Mouse (Mus musculus): ENCODE measurements at regions not wholly inside any gene's neighbourhood (a gene's known extent, or its start where the extent isn't known, plus 50 kb on each side); places are given as distances from the start of the nearest gene placed in this dataset.

DNA sequence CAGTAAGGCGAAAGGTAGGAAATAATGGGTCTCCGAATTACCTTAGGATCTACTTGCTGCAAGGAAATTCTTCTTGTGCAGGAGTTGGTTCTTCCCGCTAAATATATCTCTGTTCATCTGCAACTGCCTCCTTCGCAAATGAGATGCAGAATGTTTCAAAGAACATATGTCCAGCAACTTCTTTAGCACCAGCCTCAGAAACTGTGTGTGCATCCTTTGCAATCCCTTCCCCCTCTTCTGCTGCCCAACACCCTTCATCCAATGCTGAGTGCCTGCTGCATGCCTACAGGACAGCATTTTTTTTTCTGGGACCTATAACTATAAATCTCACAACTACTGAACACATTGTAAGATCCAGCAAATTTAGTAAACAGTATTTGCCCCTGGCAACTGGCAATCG is 402.1 kb downstream of the Rnf144a start:
- no peaks in the 10 kb centered on the region for H3K27me3 ChIP-seq (ENCODE audit: low read depth, poor library complexity, severe bottlenecking)

DNA sequence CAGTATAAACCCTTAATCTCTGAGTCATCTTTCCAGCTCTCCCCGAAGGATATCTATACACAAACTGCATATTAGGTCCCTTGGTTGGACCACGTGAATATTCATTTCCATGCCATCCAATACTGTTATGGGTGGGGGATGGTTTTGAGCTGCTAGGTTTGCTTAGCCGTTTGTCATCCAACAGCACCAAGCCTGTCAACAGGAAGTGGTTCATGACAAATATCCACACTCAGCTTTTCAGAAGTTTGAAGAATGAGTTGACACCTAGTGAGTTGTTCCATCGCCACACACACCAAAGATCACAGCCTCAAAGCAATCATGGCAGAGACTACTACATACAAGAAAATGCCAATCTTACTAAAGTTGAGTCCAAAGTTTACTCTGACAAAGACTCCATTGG is 421.0 kb downstream of the Rnf144a start:
- no peak for DNase-seq (ENCODE audit: low spot score)
- 84% methylated on average over 4 of the region's 4 CpGs for WGBS

More for the DNA sequence above, 402.1 kb downstream of the Rnf144a start:
- no peak for DNase-seq (ENCODE audit: low spot score)
- no peak overlapping the region for H3K27ac ChIP-seq
- no peaks in the 10 kb centered on the region for H3K36me3 ChIP-seq
- H3K9me3 ChIP-seq (replicated peaks), result no peaks in the 10 kb centered on the region
- no peak overlapping the region for H3K4me3 ChIP-seq
- peaks cover 13% of the 10 kb centered on the region; the same call in 1 of the 2 replicates for H3K4me1 ChIP-seq
- WGBS, result 92% methylated on average over 5 of the region's 5 CpGs

DNA sequence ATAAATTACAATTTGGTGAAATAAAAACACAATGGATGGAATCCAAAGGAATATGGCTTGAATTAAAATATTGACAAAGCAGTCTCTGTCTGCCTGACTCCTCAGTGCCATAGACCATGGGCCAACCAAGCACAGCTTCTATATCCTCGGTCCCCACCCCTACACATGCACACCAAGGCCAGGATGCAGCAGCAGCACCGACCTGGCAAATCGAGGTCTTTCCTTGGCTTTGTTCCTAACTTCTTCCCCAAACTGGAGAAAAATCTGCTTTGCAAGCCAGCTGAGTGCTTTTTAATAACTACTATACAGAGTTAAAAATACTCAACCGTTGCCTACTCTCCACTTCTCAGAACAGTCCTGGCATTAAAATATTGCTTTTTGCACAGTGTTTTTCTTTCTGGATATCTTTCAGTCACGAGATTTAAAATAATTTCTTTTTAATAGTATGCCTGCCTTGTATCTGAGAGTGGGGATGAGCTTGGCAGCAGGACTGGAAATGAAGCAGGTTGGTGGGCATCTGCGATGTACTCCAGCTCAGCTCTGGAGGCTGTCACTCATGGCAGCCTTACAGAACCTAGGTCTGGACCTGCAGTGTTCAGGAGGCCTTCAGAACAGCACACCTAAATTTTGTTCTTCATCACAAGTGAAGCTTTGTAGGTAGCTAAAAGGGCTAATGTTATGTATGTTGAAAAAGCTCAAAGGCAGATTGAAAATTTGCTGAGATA is 423.1 kb downstream of the Rnf144a start:
- H3K9me3 ChIP-seq (replicated peaks), result no peaks in the 10 kb centered on the region
- no peaks in the 10 kb centered on the region for H3K36me3 ChIP-seq
- no peak for DNase-seq (ENCODE audit: low spot score)
- H3K27ac ChIP-seq, result no peak overlapping the region
- no peaks in the 10 kb centered on the region for H3K4me1 ChIP-seq
- 87% methylated on average over 6 of the region's 6 CpGs for WGBS
- H3K27me3 ChIP-seq (ENCODE audit: low read depth, poor library complexity, severe bottlenecking), result no peaks in the 10 kb centered on the region
- H3K4me3 ChIP-seq, result no peak overlapping the region

More for the DNA sequence above, 421.0 kb downstream of the Rnf144a start:
- Histone ChIP-seq H3K4me1 (no peaks in the 10 kb centered on the region), H3K36me3 (no peaks in the 10 kb centered on the region), H3K9me3 (replicated peaks) (no peaks in the 10 kb centered on the region), H3K27ac (no peak overlapping the region), H3K27me3 (ENCODE audit: low read depth, poor library complexity, severe bottlenecking) (no peaks in the 10 kb centered on the region), H3K4me3 (no peak overlapping the region)

DNA sequence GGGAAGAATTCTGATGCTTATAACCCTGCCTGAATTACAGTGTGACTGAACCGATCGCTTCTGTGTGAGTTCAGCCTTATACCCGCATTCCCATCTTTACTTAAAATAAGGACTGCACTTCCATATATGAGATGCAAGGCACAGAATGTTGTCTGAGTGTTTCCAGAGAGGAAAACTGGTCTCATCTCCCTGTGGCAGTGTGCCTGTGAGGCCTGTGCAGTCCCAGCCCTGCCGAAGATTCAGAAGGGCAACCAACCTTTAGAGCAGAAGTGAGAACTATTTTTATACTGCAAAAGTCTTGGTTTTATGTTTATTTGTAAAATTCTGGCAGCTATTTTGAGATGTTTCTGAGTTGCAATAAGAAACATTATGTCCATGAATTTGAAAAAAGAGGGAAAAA is 432.5 kb downstream of the Rnf144a start:
- no peaks in the 10 kb centered on the region for H3K27me3 ChIP-seq (ENCODE audit: low read depth, poor library complexity, severe bottlenecking)
- H3K36me3 ChIP-seq, result no peaks in the 10 kb centered on the region
- WGBS, result 93% methylated on average over 4 of the region's 4 CpGs
- no peaks in the 10 kb centered on the region for H3K9me3 ChIP-seq (replicated peaks)
- H3K4me3 ChIP-seq, result no peak overlapping the region
- H3K27ac ChIP-seq, result no peak overlapping the region
- no peaks in the 10 kb centered on the region for H3K4me1 ChIP-seq
- no peak for DNase-seq (ENCODE audit: low spot score)

DNA sequence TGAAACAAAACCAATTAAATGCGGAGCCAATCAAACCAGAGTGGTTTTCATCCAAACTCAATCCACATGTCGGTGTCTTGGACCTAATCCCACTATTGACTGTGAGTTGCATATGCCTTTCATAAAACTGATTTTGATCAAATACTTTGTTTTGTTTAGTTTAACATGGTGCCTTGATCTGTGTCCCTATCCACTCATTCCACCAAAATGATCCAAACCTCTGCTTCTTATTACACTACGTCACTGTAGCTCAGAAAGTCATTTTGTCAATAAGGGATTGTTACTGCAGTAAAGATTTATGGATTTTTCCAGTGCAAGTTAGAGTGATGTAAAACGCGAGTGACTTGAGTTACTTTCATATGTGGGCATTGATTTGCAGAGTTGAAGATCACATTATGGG is 436.7 kb downstream of the Rnf144a start:
- 84% methylated on average over 5 of the region's 5 CpGs for WGBS
- Histone ChIP-seq H3K4me3 (no peak overlapping the region), H3K9me3 (replicated peaks) (no peaks in the 10 kb centered on the region), H3K36me3 (no peaks in the 10 kb centered on the region), H3K27me3 (ENCODE audit: low read depth, poor library complexity, severe bottlenecking) (no peaks in the 10 kb centered on the region), H3K27ac (no peak overlapping the region), H3K4me1 (peaks cover 6% of the 10 kb centered on the region; the same call in 1 of the 2 replicates)
- DNase-seq (ENCODE audit: low spot score), result no peak

DNA sequence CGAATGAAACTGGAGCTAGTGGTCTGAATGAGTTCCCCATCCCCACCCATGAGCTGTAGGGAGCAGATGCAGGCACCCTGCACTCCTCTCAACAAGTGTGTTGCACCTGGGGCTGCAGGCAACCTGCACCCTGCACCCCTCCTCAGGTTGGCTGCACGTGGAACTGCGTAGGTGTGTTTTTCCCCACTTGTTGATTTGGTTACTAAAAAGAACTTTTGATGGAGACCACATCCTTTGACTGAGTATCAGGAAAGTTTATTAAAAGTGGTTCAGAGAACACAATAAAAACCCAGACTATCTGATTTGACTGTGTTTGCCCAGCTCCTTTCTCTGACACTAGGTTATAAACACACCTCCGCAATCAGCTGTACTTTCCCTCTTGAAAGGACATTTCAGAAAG is 456.5 kb downstream of the Rnf144a start:
- Histone ChIP-seq H3K27me3 (ENCODE audit: low read depth, poor library complexity, severe bottlenecking) (no peaks in the 10 kb centered on the region), H3K4me3 (no peak overlapping the region), H3K9me3 (replicated peaks) (no peaks in the 10 kb centered on the region), H3K27ac (no peak overlapping the region), H3K4me1 (no peaks in the 10 kb centered on the region), H3K36me3 (no peaks in the 10 kb centered on the region)
- WGBS, result 84% methylated on average over 4 of the region's 4 CpGs
- DNase-seq (ENCODE audit: low spot score), result no peak

DNA sequence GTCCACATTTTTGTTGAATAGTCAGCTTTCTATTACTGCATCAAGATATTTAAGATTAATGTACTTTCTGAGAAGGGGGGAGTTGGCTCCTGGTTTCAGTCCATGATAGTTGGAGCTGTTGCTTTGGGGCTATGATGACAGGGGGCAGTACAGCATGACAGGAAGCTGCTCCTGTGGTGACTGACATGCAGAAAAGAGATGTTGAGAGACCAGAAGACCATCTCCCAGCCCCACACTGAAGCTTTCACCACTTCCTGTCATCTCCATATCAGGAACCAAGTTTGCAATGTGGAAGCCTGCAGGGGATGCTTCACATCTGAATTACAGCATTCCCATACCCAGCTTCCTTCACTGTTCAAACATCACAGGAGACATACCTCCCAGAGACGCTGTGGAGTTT is 457.5 kb downstream of the Rnf144a start:
- no peaks in the 10 kb centered on the region for H3K36me3 ChIP-seq
- H3K4me1 ChIP-seq, result no peaks in the 10 kb centered on the region
- DNase-seq (ENCODE audit: low spot score), result no peak
- no peak overlapping the region for H3K27ac ChIP-seq
- no peaks in the 10 kb centered on the region for H3K27me3 ChIP-seq (ENCODE audit: low read depth, poor library complexity, severe bottlenecking)
- WGBS, result 91% methylated on average over 1 of the region's 1 CpGs
- no peaks in the 10 kb centered on the region for H3K9me3 ChIP-seq (replicated peaks)
- no peak overlapping the region for H3K4me3 ChIP-seq

DNA sequence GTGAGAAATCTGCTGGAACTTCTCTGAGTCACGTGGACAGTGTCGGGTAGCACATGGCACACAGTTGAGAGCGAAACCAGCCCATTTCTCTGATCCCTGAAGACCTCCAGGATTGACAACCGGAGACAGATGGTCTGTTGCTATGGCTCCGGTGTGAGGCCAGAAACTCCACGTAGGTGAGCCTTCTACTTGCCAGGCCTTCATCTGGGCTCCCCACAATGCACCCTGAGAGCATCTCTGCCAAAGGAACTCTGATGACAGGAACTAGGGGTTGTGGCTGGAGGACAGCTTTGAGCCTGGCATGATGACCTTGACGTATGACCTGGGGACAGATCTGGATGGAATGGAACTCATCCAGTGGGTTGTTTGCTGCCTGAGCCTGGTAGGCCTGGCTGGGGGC is 467.9 kb downstream of the Rnf144a start:
- Histone ChIP-seq H3K27me3 (ENCODE audit: low read depth, poor library complexity, severe bottlenecking) (no peaks in the 10 kb centered on the region), H3K9me3 (replicated peaks) (no peaks in the 10 kb centered on the region), H3K4me3 (no peak overlapping the region), H3K4me1 (no peaks in the 10 kb centered on the region), H3K36me3 (no peaks in the 10 kb centered on the region), H3K27ac (no peak overlapping the region)
- 80% methylated on average over 7 of the region's 7 CpGs for WGBS
- DNase-seq (ENCODE audit: low spot score), result no peak

DNA sequence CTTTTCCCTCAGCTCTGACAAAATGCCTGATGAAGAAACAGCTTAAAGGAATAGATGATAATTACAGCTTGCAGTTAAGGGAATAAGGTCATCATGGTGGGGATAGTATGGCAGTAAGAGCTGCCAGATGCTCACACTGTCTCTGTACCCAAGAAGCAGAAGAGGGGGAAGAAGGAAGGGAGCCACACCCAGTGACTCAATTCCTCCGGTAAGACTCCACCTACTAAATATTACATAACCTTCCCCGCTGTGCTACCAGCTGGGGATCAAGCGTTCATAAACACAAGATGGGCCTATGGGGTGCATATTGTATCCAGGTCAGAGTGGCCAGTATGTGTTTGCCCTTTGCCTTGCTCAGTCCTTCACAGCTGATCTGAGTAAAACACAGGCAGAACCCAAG is 468.9 kb downstream of the Rnf144a start:
- H3K27me3 ChIP-seq (ENCODE audit: low read depth, poor library complexity, severe bottlenecking), result no peaks in the 10 kb centered on the region
- H3K4me1 ChIP-seq, result no peaks in the 10 kb centered on the region
- DNase-seq (ENCODE audit: low spot score), result no peak
- no peaks in the 10 kb centered on the region for H3K36me3 ChIP-seq
- no peaks in the 10 kb centered on the region for H3K9me3 ChIP-seq (replicated peaks)
- no peak overlapping the region for H3K4me3 ChIP-seq
- no peak overlapping the region for H3K27ac ChIP-seq
- 84% methylated on average over 3 of the region's 3 CpGs for WGBS

DNA sequence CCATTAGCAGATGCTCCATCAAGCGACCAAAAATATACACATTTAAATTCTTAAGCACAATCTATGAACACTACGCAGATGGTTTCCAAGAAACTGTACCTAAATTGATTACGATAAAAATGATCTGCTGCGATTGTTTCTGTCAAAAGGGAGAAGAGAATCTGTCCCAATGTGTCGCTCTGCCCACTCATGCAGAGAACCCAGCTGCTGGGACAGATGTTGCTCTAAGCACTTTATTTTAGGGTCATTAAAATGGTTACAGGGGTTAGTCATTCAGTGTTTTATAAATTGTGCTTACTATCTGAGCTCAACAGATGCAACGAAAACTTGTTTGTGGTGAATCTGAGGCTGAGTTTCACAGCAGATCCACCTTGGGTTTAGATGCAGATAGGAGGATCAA is 476.2 kb downstream of the Rnf144a start:
- whole genome bisulfite sequencing, result 89% methylated on average over 6 of the region's 6 CpGs

DNA sequence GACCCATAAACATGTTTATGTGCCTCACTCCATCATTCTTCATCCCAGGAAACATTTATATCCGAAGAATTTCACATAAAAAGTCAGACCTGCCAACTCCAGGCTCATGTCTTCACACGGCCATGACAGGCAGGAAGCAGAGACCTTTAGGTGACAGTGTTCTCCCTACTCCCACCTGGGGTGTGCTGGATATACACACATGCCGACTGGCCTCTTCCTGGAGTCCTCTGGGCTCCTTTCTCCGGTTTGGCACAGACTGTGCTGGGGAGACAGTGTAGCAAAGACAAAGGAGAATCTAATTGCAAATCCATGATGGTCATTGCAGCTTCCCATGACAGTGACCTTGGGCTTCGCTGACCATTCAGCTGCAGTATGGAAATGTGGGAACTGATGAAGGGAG is 480.1 kb downstream of the Rnf144a start:
- Histone ChIP-seq H3K27me3 (ENCODE audit: low read depth, poor library complexity, severe bottlenecking) (no peaks in the 10 kb centered on the region), H3K9me3 (replicated peaks) (no peaks in the 10 kb centered on the region), H3K27ac (no peak overlapping the region), H3K4me3 (no peak overlapping the region), H3K36me3 (no peaks in the 10 kb centered on the region), H3K4me1 (no peaks in the 10 kb centered on the region)
- WGBS, result 81% methylated on average over 5 of the region's 5 CpGs
- DNase-seq (ENCODE audit: low spot score), result no peak

More for the DNA sequence above, 476.2 kb downstream of the Rnf144a start:
- no peak overlapping the region for H3K4me3 ChIP-seq
- no peaks in the 10 kb centered on the region for H3K9me3 ChIP-seq (replicated peaks)
- DNase-seq (ENCODE audit: low spot score), result no peak
- H3K27me3 ChIP-seq (ENCODE audit: low read depth, poor library complexity, severe bottlenecking), result no peaks in the 10 kb centered on the region
- H3K4me1 ChIP-seq, result no peaks in the 10 kb centered on the region
- no peaks in the 10 kb centered on the region for H3K36me3 ChIP-seq
- H3K27ac ChIP-seq, result no peak overlapping the region

DNA sequence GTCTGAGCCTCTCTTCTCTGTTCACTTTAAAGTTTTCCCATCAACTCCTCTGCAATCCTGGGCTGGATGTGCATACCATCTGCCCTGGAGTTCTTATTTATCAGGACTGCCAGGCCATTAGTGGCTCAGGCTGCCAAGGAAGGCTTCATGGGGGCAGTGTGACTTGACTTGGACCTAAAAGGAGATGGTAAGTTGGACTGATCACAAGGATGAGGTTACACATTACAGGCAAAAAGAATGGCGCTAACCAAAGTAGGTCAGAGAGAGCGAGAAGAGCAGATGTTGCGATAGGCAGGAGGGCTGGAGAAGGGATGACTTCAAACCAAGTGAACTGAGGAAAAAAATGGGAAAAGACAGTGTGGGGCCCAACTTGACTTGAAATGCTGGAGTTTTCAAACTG is 480.5 kb downstream of the Rnf144a start:
- Histone ChIP-seq H3K9me3 (replicated peaks) (no peaks in the 10 kb centered on the region), H3K27ac (no peak overlapping the region), H3K4me1 (no peaks in the 10 kb centered on the region), H3K4me3 (no peak overlapping the region), H3K36me3 (no peaks in the 10 kb centered on the region), H3K27me3 (ENCODE audit: low read depth, poor library complexity, severe bottlenecking) (no peaks in the 10 kb centered on the region)
- no peak for DNase-seq (ENCODE audit: low spot score)
- WGBS, result 92% methylated on average over 3 of the region's 3 CpGs

DNA sequence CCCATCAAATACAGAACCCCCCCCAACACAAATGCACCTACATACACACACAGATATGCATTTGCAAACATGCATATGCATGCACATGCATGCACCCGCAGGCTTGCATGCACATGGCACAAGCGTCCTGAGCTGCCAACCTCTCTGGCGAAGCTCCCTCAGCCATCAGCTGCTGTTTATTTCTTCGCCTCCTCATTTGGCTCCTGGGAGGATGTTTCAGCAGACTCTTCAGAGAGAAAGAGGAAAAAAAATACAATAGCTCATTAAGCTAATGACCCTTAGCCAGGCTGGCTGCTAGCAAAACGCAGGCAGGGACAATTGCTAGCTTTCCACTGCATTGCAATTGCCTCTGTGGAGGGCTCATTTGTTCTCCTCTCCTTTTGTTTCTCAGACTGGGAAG is 488.7 kb downstream of the Rnf144a start:
- Histone ChIP-seq H3K27me3 (ENCODE audit: low read depth, poor library complexity, severe bottlenecking) (no peaks in the 10 kb centered on the region), H3K9me3 (replicated peaks) (no peaks in the 10 kb centered on the region), H3K4me3 (no peak overlapping the region), H3K4me1 (peaks cover 5% of the 10 kb centered on the region; the same call in 1 of the 2 replicates), H3K27ac (no peak overlapping the region), H3K36me3 (no peaks in the 10 kb centered on the region)
- DNase-seq (ENCODE audit: low spot score), result no peak
- 42% methylated on average over 5 of the region's 5 CpGs for WGBS

DNA sequence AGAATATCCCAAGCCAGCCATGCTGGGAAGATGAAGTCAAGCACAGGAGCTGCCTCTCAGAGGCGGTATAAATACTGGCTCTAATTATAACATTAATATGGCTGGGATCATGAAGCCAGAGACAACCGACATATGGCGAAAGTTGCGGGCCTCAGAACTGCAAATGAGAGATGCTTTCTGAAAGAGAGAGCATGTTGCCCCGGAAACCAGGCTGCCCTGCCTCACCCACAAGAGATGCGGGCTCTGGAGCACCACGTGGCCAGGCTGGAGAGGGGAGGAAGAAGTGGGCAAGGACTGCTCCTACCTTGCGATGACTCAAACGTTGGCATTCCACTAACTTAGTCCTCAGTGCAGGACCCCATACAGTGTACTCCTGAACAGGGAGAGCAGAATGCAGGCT is 490.5 kb downstream of the Rnf144a start:
- peaks cover 5% of the 10 kb centered on the region; the same call in 1 of the 2 replicates for H3K4me1 ChIP-seq
- H3K9me3 ChIP-seq (replicated peaks), result no peaks in the 10 kb centered on the region
- DNase-seq (ENCODE audit: low spot score), result no peak
- H3K4me3 ChIP-seq, result no peak overlapping the region
- H3K27ac ChIP-seq, result no peak overlapping the region
- 87% methylated on average over 9 of the region's 9 CpGs for WGBS
- no peaks in the 10 kb centered on the region for H3K27me3 ChIP-seq (ENCODE audit: low read depth, poor library complexity, severe bottlenecking)
- no peaks in the 10 kb centered on the region for H3K36me3 ChIP-seq
